Mouse (Mus musculus) heart, postnatal 0 days (tissue): ENCODE measurements around the gene Senp2. TPM values are rescaled to one million over a fixed set of nuclear protein-coding genes. Genes with fewer than 3 reads are reported as not detected.

Source experiments
- ATAC-seq: fragments of 200-750 bp; cut with Nextera tagmentation; 2 replicates; pipeline ENCODE4 v1.8.0; 2017; ENCODE audit warnings: low read depth, moderate number of reproducible peaks, moderate library complexity; ENCODE audit not compliant: insufficient read depth
- DNase-seq: peaks from one replicate; pipeline ENCODE4 v3.0.0-alpha.2; 2016; ENCODE audit warnings: low spot score
- H3K27ac ChIP-seq: fragments of 300-500 bp; sonication (generic); 2 replicates; pipeline ENCODE4 v1.5.1; 2014; ENCODE audit warnings: low read depth, mild to moderate bottlenecking
- H3K27me3 ChIP-seq: fragments of 300-500 bp; sonication (generic); 2 replicates; pipeline ENCODE4 v1.6.1; 2014; ENCODE audit warnings: low read length, mixed read lengths; ENCODE audit not compliant: control insufficient read depth, insufficient read depth
- H3K36me3 ChIP-seq: fragments of 300-500 bp; sonication (generic); replicated peaks from 2 replicates; pipeline ENCODE4 v1.6.1; 2014; ENCODE audit warnings: low read length, mixed read lengths; ENCODE audit not compliant: control insufficient read depth, insufficient read depth
- H3K4me1 ChIP-seq: fragments of 300-500 bp; sonication (generic); 2 replicates; pipeline ENCODE4 v1.6.1; 2014; ENCODE audit warnings: antibody characterized with exemption; ENCODE audit not compliant: control insufficient read depth, insufficient read depth
- H3K4me2 ChIP-seq: fragments of 300-500 bp; sonication (generic); 2 replicates; pipeline ENCODE4 v1.6.1; 2014; ENCODE audit warnings: low read depth, mild to moderate bottlenecking, low read length, moderate library complexity
- H3K4me3 ChIP-seq: fragments of 300-500 bp; sonication (generic); 2 replicates; pipeline ENCODE4 v1.5.1; 2014; ENCODE audit warnings: low read depth, low read length
- H3K9ac ChIP-seq: fragments of 300-500 bp; sonication (generic); replicated peaks from 2 replicates; pipeline ENCODE4 v1.6.1; 2014; ENCODE audit warnings: low read depth, low read length, mixed read lengths
- H3K9me3 ChIP-seq: fragments of 300-500 bp; sonication (generic); replicated peaks from 2 replicates; pipeline ENCODE4 v1.6.1; 2016; ENCODE audit warnings: low read length; ENCODE audit not compliant: control insufficient read depth
- CTCF ChIP-seq: IDR thresholded peaks from 2 replicates; pipeline ENCODE4 v1.5.1; 2016; ENCODE audit warnings: antibody characterized with exemption, control low read depth, low read depth
- EP300 ChIP-seq: IDR thresholded peaks from 2 replicates; pipeline ENCODE4 v1.6.1; 2016; ENCODE audit warnings: antibody characterized with exemption, low read depth
- WGBS: fragments of 180-500 bp; shearing (Covaris S2); extraction: QIAGEN DNeasy Blood & Tissue Kit; methylation state at CpG from one replicate; pipeline ENCODE4 v1.1.7; 2014; 5-methylcytosine and 5-hydroxymethylcytosine counted together
- polyA plus RNA-seq: library from polyadenylated mRNA; unstranded; fragments of >200 nt; fragmentation: Nextera tagmentation; extraction: Ambion mirVana; gene quantifications from 2 replicates; pipeline ENCODE4 v1.2.1, GENCODE M21; 2015
- total RNA-seq: library from RNA; depleted of rRNA; stranded (reverse); fragments of >200 nt; gene quantifications from 2 replicates; pipeline ENCODE4 v1.2.3, GENCODE M21; 2014; ENCODE audit warnings: low replicate concordance; rRNA removed

Gene Senp2
- total RNA-seq (6.2 and 14.8 TPM in 2 replicates), polyA plus RNA-seq (10.5 and 14.8 TPM in 2 replicates)

DNA sequence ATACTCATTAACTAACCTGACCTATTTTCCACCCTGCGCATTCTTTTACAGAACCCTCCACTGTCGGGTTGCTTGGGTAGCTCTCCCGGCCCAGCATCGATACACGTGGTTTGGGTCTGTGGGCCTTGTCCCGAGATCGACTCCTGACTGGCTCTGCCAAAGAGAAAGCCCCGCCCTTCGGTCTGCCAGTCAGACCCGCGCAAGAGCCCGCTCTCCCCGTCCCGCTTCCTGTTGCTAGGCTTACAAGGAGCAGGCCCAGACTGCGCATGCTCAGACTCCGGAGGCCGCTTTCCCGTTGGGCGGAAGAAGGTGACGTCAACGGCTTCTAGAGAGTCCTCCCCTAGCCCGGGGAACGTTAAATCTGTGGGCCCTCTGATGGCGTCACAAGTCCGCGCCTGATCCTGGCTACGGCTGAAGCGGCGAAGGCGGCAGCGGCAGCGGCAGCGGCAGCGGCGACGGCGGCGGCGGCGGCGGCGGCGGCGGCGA is at the start of gene Senp2:
Senp2 (plus strand) TSS at position 386 of the 486 bp plus-strand sequence.
- Histone ChIP-seq H3K27ac (peak within 1 kb of the TSS; percentile 81), H3K4me2 (peak within 1 kb of the TSS; percentile 92), H3K4me3 (peak within 1 kb of the TSS; percentile 99), H3K36me3 (no peaks in the 10 kb centered on the region), H3K9me3 (no peaks in the 10 kb centered on the region), H3K27me3 (no peaks in the 10 kb centered on the region), H3K4me1 (peaks cover 10% of the 10 kb centered on the region), H3K9ac (peak within 1 kb of the TSS; percentile 94)
- ATAC-seq (peak; percentile 99), DNase-seq (peak; percentile 100)
- TF ChIP-seq EP300: no peak
- no peak for TF ChIP-seq CTCF
- under 1% methylated on average over 40 of the region's 45 CpGs for WGBS

DNA sequence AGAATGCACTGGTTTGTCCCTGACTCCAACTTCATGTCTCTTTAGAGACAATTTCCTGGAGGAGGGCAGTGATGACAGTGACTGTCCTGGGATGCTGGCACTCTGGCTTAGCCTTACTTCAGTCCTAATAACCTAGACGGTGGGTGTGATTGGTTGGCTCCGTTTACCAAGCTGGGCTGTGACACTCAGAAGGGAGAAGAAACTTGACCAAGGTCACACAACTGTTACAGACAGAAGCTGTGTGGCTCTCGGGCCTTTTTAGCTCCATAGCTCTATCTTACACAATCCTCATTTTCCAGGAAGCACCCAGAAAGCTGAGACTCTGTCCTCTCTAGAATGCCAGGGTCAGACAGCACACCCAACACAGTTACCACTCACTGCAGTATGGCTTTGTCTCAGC is 43.7 kb upstream of the Senp2 start:
- Histone ChIP-seq H3K4me3 (no peak overlapping the region), H3K27me3 (no peaks in the 10 kb centered on the region), H3K4me2 (no peak overlapping the region), H3K36me3 (no peaks in the 10 kb centered on the region), H3K27ac (no peak overlapping the region), H3K9ac (no peak overlapping the region), H3K9me3 (no peaks in the 10 kb centered on the region), H3K4me1 (no peaks in the 10 kb centered on the region)
- TF ChIP-seq EP300 (no peak), CTCF (no peak)
- 56% methylated on average over 3 of the region's 3 CpGs for WGBS
- ATAC-seq: no peak
- DNase-seq: no peak

DNA sequence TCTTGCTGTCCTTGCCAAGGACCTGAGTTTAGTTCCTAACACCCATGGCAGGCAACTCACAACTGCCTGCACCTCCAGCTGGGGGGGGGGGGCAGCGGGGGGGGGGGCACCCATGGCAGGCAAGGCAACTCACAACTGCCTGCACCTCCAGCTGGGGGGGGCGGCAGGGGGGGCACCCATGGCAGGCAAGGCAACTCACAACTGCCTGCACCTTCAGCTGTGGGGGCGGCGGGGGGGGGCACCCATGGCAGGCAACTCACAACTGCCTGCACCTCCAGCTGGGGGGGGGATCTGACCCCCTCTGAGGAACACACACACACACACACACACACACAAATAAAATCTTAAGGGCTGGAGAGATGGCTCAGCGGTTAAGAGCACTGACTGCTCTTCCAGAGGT is 39.4 kb upstream of the Senp2 start:
- H3K9ac ChIP-seq: no peak overlapping the region
- H3K4me3 ChIP-seq: no peak overlapping the region
- TF ChIP-seq CTCF: no peak
- no peak for TF ChIP-seq EP300
- WGBS: 69% methylated on average over 5 of the region's 5 CpGs
- no peaks in the 10 kb centered on the region for H3K27me3 ChIP-seq
- DNase-seq (no peak), ATAC-seq (no peak)
- H3K4me2 ChIP-seq: no peak overlapping the region
- H3K27ac ChIP-seq: no peak overlapping the region
- no peaks in the 10 kb centered on the region for H3K4me1 ChIP-seq
- H3K9me3 ChIP-seq: no peaks in the 10 kb centered on the region
- H3K36me3 ChIP-seq: no peaks in the 10 kb centered on the region

DNA sequence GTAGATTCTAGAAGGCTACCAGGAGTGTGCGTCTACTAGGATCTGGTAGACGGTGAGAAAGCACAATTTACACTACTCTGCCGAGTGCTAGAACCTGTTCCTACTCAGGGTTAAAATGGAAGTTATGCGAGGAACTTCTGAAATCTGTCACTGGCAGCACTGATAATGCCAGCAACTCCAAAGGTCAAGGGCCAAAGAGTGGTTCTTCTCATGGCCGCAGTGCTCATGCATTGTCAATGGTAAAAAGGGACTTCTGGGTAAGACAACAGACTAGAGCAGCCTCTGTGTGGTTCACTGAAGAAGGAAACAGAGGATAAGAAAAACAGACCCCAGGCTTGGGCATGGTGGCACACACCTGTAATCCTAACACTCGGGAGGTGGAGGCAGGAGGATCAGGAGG is 38.7 kb upstream of the Senp2 start:
- Histone ChIP-seq H3K36me3 (no peaks in the 10 kb centered on the region), H3K9ac (no peak overlapping the region), H3K27ac (no peak overlapping the region), H3K4me1 (no peaks in the 10 kb centered on the region), H3K27me3 (no peaks in the 10 kb centered on the region), H3K4me3 (no peak overlapping the region), H3K9me3 (no peaks in the 10 kb centered on the region), H3K4me2 (no peak overlapping the region)
- DNase-seq: no peak
- no peak for ATAC-seq
- no peak for TF ChIP-seq CTCF
- no peak for TF ChIP-seq EP300
- WGBS: 76% methylated on average over 6 of the region's 6 CpGs

DNA sequence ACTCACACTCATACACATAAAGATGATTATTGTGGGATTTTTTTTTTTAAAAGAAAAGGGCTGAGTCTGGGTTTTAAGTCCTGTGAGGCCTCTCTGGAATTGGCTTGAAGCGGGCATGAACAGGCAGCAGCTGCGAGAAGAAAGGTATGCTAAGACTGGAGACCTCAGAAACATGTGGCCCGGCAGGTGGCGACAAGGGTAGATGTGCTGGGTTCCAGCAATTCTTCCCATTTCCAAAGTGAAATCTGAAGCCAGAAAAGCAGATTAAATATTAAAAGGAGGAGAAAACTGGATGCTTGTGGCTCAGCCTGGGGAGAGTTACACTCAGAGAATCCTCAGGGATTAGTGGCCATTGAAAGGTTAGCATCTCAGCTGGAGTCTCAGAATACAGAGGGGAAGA is 37.8 kb upstream of the Senp2 start:
- Histone ChIP-seq H3K4me2 (no peak overlapping the region), H3K4me3 (no peak overlapping the region), H3K9me3 (no peaks in the 10 kb centered on the region), H3K4me1 (no peaks in the 10 kb centered on the region), H3K27me3 (no peaks in the 10 kb centered on the region), H3K36me3 (no peaks in the 10 kb centered on the region), H3K9ac (no peak overlapping the region), H3K27ac (no peak overlapping the region)
- ATAC-seq (no peak), DNase-seq (no peak)
- TF ChIP-seq EP300: no peak
- TF ChIP-seq CTCF: no peak
- 67% methylated on average over 4 of the region's 4 CpGs for WGBS

DNA sequence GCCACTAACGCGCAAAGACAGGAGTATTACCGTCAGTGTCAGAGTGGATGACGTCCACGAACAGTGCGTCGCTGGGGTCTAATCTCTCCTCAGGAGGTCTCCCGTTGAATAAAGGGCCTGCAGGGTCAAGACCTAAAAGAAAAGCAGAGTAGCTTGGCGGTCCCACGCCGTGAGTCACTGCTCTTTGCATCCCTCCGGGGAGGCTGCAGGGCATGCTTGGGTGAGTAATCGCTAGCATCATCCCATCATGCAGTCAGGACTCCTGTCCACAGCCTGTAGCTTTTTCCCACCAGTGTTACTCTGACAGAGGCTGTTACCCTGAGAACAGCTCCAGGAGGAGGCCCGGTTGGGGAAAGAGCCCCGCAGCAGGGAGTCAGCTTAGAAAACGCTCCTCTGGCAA is 33.1 kb upstream of the Senp2 start:
- 2% methylated on average over 16 of the region's 16 CpGs for WGBS
- H3K4me3 ChIP-seq: 0 out of 2 replicates have a peak overlapping the region, but pooled peaks have one; percentile 4
- TF ChIP-seq EP300 (no peak), CTCF (no peak)
- H3K9me3 ChIP-seq: no peaks in the 10 kb centered on the region
- H3K27me3 ChIP-seq: no peaks in the 10 kb centered on the region
- H3K4me2 ChIP-seq: peak overlapping the region; percentile 43
- no peaks in the 10 kb centered on the region for H3K4me1 ChIP-seq
- ATAC-seq: 0 out of 2 replicates have a peak, but pooled peaks have one; percentile 20
- H3K27ac ChIP-seq: no peak overlapping the region
- H3K9ac ChIP-seq: no peak overlapping the region
- H3K36me3 ChIP-seq: no peaks in the 10 kb centered on the region
- no peak for DNase-seq
